Mouse (Mus musculus) spleen, postnatal 10 days (tissue): Measurements from ENCODE around the gene Gm20388.

Experiments used
- DNase-seq, 2 experiments: peaks; one replicate each; pipeline ENCODE4 v3.0.0; 2021 to 2022; ENCODE audit warnings: low spot score in 2 of 2

The Gm20388 gene

DNA sequence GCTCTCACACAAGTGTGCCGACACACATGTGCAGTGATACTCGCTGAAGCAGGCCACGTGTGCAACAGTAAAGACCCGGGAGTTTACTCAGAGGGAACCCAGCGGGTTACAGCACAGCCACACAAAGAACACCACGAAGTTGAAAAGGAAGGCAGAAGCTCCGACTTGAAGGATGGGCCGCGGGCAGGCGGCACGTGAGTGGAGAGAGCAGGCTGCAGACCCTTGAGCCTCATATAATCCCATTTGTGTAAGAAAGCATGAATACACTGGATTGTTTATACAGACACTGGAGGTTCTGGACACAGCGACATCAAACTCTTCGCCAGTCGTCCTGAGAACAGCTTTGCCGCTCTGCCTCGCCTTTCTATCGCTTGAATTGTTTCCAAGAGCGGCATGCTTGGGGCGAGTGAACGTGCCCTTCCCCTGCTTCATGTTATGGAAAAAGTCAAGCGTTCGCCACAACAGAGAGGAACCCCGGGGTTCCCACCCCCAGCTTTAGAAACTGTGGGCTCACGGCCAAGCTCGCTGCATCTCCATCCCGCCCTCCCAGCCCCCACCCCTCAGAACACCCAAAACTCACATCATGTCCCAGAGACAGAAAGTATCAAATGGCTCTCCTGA, 1569.9 kb downstream of the Gm20388 start:
- DNase-seq = no peak

DNA sequence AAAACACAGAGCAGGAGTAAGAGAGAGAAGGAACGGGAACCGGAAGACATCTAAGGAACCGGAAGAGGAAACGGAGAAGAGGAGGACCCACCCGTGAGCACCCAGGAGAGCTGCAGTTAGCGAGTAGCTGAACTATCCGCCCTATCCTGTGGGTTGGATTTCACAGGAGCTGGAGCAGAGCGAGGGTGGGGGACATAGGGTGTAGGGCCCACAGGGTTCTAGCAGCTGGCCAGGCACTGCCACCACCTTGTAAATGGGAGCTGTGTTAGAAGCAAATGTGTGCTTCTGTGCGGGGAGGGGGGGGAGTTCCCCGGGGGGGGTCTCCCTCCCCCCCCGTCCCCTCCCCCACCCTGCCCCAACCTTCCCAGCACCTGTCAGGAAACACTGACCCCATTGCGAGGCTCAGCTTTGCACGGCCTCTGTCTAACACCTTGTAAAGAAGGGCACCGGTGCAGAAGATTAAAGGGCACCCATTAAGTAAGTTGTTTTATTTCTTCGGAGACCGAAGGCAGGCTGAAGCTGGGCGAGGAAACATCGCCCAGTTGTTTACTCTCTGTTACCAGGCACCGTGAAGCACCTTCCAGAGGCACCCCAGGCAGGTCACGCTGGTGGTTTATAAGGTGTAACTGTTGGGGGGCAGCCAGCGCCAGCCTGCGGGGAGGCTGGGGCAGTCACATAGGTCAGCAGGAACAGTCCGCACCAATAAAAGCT, 1573.6 kb downstream of the Gm20388 start:
- DNase-seq = no peak

DNA sequence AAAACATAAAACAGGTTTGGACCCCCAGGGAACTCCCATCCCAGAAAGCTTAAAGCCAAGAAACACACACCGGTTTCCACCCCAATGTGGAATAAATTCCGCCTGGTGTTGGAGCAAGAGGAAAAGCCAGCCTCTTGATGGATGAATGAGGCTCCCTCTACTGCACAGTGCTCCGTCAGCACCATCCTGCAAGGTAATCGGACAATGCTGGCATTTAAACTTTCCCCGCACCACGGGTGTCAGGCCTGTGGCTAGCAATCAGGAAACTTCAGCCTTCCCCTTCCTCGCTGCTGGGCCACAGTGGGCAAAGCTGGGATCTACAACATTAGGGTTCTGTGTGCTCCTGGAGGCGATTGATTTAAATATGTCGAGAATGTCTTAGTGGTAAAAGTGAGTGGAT, 1581.0 kb downstream of the Gm20388 start:
- no peak for DNase-seq

DNA sequence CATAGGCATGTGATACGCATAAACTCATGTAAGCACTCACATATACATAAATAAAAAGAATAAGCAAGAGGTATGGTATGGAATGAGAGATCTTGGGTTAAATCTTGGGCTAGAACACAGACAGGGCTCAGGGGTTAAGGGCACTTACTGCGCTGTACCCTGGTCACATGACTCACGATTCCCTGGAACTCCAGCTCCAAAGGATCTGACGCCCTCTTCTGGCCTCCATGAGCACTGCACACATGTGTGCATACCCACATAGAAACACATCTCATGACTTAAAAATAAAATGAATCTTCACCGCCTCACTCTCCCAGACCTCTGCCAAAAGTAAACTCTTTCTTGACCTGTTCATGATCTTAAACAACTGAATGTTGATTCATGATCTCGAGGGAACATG, 1587.0 kb downstream of the Gm20388 start:
- no peak for DNase-seq

DNA sequence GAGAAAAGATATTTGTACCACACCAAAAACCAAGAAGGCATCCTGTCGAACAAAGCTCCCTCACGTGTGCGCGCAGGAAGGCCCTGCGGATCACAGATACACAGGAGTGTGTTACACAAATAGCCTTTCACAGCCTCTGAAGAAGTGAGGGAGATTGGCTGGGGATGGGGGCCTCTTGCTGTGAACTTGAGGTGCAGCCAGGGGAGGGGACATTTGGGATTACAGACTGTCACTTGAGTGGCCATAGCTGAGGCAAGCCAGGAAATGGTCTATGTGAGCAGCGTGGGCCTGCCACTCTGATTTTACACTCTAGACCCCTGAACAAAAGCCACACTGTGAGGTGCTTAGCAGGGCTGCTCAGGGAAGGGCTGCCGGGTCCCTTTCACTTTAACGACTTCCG, 1601.1 kb downstream of the Gm20388 start:
- no peak for DNase-seq

DNA sequence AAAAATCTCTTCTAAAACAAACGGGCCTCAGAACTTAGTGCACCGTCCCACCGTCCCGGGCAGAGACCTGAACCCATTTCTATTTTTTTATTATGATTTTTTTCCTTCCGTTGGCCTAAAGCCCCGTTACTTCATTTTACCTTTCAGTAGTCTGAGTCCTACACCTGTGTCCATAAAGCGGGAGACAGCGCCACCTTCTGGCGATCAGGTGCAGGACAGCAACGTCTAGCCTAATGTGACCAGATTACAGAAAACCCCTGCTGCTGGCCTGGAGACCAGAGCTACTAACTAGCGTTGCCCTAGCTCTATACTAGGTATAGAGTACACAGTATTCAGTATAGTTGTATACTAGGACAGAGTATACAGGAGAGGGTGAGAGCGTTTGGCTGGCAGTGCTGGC, 1602.8 kb downstream of the Gm20388 start:
- DNase-seq = peak; percentile 59 to 83

DNA sequence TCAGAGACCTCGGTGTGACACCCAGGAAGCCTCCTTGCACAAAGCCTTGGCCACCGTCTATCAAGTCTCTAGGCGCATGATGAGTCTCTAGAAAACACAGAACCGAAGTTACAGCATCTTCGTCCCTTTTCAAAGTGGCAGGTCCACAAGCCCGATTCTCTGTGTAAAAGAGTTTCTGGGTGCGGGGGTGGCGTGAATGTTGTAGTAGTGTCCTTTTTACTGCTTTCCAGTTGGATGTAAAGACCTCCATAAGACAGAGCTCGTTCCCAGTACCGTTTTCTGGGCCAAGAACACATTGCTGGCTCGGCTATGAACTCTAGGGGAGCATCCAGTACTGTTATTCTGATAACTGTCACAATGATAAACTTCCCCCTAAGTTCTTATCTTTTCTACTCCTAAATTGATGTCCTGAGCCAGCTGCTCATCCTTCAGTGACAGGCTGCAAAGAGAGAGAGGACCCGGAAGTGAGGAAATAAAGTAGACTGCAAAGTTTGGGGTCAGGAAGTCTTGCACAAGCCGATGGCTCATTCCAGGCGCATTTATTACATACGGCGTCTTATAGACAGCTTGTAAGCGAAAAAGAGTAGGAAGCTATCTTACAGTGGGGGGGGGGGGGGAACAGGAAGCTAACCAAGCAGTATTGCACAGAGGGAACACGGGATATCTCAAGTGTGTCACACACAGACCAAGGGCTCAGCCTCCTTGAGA, 1614.6 kb downstream of the Gm20388 start:
- no peak for DNase-seq

DNA sequence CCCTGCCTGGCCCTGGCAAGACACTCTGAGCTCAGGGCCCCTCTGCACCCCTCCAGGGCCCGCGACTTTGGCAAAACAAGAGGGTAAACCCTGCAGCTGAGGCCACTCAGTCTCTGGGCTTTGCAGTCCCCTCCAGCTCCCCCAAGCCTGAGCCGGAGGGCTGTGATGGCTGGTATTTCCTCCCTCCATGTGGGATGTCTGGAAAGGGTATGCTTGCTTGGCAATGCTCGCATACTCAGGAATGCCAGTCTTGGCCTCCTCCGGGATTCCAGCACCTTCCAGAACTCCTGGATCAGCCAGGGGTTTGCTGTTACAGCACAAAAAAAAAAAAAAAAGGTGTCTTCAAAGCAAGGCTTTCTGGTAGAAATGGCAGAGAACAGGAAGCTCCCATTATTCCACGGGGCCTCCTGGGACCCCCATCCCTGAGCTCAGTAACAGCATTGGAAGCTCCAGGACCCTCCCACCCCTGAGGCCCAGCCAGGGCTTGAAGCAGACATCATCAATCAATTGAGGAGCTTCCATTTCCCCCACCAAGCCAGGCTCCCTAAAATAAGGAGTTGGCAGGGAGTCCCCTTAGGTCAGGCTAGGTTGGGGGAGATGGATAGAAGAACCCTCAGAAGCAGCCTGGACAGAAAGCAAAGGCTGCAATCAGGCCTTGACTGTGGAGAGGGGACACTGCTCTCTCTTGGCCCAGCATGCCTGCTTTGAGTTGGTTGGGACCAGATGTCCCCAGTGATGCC, 1616.3 kb downstream of the Gm20388 start:
- no peak for DNase-seq

DNA sequence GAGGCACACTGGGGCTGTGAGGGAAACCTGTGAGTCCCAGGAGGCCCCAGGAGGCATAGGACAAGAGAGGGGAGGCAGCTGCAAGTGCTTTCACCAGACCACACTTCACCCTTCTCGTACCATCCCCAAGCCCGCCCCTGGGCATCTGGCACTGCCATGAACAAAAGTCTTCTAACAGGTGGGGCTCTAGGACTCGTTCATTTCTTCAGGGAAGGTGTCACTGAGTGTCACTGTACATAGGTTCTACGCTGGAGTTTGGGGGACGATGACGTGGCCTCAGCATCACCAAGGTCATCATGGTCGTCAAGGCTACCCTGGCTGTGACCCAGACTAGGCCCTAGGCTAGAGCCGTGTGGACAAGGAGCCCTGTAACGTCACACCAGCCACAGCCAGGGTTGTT, 1617.1 kb downstream of the Gm20388 start:
- no peak for DNase-seq

DNA sequence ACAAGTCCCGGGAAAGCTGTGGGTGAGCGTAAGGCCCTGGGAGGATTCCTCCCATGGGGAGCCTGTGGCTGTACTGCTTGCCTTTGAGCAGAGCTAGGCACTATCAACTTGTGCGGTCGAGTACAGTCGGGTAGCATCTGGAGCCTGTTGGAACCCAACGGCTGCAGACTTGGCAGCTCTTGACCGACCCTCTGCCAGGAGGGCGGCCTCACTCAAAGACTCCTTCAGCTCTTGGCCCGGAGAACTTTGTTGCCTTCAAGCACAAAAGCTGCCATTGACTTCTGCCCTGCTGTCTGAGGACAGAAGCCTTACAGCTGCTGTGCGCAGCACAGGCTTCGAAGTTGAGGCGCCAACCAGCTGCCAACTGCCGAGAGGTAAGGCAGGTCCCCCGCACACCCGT, 1618.1 kb downstream of the Gm20388 start:
- DNase-seq = no peak

DNA sequence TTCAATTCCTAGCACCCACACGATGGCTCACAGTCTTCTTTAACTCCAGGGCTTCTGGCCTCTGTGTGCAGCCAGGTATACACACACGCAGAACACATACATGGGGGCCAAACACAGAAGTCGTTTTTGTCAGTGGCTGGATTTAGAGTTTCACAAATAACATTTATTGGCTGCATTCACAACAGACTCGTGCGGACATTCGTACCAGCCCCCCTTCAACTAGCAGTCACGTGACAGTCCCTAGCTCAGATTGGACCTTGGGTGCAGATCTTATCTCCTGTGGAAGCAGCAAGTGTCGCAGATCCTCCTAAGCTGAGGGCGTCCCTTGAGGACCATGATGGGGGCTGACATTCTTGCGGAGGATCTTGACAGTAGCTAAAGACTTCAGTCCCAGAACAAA, 1620.0 kb downstream of the Gm20388 start:
- DNase-seq = no peak

DNA sequence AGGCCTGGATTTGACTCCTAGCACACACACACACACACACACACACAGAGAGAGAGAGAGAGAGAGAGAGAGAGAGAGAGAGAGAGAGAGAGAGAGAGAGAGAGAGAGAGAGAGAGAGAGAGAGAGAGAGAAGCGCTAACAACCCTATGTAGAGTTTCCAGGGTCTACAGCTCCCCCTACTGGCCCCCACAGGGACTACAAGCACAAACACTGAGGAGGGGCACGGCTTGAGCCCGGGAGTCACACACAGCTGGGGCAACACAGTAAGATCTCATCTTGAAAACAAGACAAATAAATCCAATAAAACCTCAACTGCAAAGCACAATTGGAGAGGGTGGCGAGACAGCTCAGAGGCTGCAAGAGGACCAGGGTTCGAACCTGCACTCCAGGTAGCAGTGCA, 1621.7 kb downstream of the Gm20388 start:
- DNase-seq = peak in 1 of 2 experiments; percentile 54

DNA sequence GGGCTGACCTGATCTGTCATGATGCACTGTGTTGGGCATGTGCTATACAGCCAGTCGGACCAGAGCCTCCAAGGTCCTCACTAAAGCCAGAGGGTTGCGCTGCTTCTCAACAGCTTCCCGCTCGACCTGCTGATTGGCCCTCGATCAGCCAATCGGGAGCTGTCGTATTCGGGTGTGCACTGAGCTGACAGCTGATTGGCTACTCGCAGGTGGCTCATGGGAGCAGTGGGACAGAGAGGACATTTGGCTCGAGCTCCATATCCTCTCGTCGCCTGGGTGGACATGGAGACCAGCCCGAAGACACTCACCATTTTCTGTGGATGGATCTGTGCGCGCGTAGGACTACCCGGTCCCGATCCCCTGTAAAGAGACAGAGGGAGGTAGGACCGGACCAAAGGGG, 1631.2 kb downstream of the Gm20388 start:
- DNase-seq = no peak

DNA sequence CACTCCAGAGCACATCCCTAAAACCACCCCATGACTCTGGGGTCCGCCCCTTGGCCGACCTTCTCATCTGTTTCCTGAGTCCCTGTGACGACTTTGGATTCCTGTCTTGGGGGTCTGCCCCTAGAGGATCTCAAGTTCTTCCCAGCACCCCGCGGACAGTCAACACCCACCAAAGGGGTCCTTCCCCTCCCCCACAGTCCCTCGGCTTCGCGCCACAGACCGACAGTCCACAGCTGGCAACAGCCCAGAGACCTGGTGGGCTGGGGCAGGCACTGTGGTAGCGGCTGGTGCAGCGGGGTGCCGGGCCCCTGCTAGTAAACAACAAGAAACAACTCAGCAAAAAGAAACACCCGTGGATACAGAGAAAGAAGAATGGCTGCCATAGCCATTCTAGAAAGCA, 1632.3 kb downstream of the Gm20388 start:
- no peak for DNase-seq

DNA sequence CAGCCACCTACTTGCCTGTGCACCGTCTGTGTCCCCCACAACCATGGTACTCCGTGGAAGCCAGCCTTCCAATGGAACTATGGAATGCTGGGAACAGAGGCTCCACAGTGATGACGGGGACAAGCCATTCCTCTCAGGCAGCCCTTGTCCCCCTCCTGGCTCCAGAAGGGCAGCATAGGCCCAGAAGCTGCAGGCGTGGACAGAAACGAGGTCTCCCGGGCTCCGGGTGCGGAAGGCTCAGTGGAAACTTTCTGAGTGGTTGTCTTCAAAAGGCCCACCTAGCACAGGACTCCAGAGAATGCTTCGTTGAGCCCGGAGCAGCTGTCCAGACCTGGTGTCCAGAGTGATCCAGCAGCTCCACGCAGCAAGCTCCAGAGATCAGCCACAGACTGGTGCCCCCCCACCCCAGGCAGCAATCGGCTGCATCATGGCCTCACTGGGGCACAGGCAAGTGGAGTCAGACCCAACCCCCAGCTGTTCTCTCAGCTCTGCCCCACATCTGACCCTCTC, 1633.7 kb downstream of the Gm20388 start, which contains the start of gene 1700018B08Rik:
Gene 1700018B08Rik, minus strand, starts transcription at position 45 of the 510 bp plus-strand sequence.
- DNase-seq = no peak

DNA sequence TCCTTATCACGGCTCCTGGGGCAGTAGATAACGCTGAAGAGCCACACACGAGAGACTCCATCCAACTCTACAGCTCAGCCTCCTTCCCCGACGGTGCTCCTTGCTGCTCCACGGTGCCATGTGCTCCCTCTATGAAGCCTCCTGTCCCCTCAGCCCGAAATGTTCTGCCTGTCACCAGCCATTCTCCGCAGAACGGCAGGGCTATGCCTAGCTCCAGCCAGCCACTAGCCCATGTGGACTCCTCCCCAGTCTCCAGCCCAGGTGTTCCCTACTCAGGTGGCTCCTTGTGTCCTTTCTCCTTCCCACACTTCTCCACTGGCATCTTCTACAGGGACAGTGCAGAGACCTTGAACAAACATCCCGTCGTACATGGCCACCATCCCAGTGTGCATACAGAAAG, 1634.3 kb downstream of the Gm20388 start:
- DNase-seq = no peak

DNA sequence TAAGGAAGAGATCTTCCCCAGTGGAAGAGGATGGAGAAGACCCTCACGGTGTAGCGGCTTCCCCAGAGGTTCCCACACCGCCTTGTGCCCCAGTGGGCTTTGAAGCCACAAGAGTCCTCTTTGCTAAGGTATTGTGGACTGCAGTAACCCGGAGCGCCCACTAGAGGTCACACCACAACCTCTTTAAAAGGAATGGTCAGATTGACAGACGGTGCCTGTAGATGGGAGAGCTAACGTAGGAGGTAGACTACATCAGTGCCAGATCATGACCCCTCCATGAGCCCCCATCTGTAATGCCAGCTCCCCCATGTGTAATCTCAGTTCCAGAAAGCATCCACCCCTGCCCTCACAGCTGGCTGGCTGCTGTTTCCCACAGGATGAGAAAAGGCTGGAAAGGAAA, 1636.5 kb downstream of the Gm20388 start:
- DNase-seq = peak; percentile 60 to 83

DNA sequence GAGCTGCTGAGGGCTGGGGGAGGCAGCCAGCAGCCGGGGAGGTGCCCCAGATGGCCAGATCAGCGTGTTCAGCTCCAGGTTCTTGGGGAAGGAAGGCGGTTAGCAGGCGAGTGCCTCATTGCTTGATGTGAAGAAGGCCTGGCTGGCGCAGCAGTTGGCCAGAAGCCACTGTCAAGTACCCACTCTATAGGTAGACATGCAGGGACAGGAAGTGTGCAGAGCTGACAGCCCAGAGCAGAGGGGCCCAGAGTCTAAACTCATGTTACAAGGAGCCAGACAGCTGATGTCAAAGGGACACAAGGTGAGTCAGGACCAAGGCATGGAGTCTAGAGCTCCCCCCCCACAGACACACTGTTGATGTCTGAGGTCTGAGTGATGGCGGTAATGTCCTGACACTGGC, 1639.4 kb downstream of the Gm20388 start:
- no peak for DNase-seq

DNA sequence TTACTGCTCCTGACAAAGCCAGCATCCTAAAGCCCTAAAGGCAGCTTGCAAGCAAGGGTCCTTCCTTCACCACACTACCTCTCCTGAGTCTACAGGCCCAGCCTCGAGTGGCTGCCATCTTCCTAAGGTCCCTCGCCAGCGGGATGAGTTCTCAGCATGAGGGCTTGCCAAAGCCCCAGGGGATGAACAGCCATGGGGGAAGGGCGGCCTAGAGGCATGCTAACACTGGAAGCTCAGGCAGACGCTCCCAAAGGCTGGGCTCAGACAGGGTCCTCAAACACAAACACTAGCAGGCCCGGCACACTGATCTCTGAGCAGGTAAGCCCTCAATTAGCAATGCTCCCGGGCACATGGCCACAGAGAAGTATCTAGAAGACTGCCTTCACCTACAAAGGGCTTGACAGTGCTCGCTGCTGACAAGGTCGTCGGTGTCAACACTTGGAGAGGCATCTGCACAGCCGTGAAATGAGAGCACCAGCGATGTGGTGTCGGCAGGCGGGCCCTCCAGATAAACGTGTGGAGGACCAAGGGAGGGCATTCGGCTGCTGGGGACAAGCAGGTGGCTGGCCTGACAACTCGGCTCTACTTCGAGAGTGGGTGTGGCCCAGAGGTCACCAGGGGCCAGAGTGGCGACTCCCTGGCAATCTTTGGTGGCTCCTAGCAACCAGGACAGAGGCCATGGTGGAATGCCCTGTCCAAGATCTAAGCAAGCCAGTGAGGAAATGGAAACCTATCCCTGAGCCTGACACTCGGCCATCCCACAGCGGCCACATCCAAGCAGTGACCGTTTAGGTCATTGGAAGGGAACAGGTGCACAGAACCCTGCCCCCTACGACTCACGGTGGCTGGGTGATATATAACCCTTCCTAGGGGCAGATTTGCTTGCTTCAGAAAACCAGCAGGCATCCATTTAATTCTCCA, 1640.7 kb downstream of the Gm20388 start:
- DNase-seq = no peak

DNA sequence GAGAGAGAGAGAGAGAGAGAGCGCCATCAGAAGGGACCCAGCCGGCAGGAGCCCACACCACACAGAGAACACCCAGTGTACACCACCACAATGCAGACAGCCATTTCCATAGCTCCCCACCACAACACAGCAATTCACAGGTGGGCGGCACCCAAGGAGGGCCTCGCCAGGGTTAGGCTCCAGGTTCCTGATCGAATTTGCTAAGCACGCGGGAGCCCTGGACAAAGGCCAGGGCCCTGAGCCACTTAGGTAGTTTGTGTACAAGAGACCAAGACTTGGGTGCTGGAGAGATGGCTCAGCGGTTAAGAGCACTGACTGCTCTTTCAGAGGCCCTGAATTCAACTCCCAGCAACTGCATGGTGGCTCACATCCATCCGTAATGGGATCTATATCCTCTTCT, 1641.9 kb downstream of the Gm20388 start:
- DNase-seq = no peak
